9 mouse cellular contexts compared by ENCODE assay signal in the genomic region with DNA sequence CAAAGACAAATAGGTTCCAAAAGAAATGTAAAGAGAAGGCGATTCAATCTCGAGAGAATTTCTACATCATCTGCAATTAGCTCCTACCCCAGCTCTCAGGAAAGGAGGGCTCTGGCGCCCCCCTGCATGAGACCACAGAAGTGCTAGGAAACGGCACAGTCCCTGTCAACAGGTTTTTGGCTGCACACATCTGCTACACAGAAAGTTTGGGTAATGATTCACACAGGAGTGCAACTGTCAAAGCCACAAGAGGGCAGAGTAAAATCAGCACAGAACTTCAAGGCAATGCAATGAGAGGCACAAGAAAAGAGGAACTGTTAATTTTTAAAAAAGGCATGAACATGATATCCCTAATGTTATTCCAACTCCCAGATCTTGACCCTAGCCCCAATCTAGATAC. TPM values are rescaled to one million over a fixed set of nuclear protein-coding genes. Genes with fewer than 3 reads are reported as not detected.
A peak's percentile ranks its signal among the peaks of the same experiment; 100 is the strongest.
DNase-seq lines count a peak whose midpoint lies in the region; TF ChIP-seq lines count a peak whose summit lies in the region.
"Had no signal": no experiment of that assay in that cellular context is flagged by ENCODE, and none has a peak within 500 bp of the region (broad histone marks: within the 10 kb centered on the region; RNA-seq: fewer than 3 reads in every experiment).

No protein-coding gene starts in this region.

- H3K36me3 ChIP-seq in MEL (ENCODE audit: control insufficient read depth in 1 of 2, insufficient read depth in 2 of 2, low read length in 2 of 2) = peaks cover 18 to 38% of the 10 kb centered on the region in 2 experiments
- H3K36me3 ChIP-seq in heart, embryonic 10.5 days = peaks cover 42% of the 10 kb centered on the region

- peak in 1 of 2 experiments; percentile 45; a peak in 1 of 4 replicates for TF ChIP-seq EP300 in MEL (IDR thresholded peaks at IDR 0.05; ENCODE audit: low read depth in 1 of 2, low read length in 2 of 2)

- TF ChIP-seq POLR2A in MEL (IDR thresholded peaks at IDR 0.05; ENCODE audit: control insufficient read depth in 1 of 2, insufficient read depth in 1 of 2, low read depth in 1 of 2, low read length in 2 of 2, poor library complexity in 1 of 2) = no peak

- DNase-seq in cerebellum, postnatal 25 days = peak; percentile 34 to 59
- no peak for DNase-seq in cerebellum, adult 11 months
- DNase-seq in left cerebral cortex, postnatal 4 days = peak; percentile 30
- DNase-seq in left cerebral cortex, adult 8-10 months (ENCODE audit: low spot score in 2 of 2) = no peak
- peak; percentile 82 for DNase-seq in MEL (ENCODE audit: low read depth, low spot score)
- peak; percentile 70 for DNase-seq in heart, embryonic 10.5 days (ENCODE audit: low spot score)
- peak; percentile 23 to 28 for DNase-seq in lung, postnatal 4 days
- DNase-seq in ovary, postnatal 10 days (ENCODE audit: low spot score) = no peak

- 62% methylated on average over 4 of the region's 4 CpGs for WGBS in heart, embryonic 10.5 days

- peak; percentile 23 for TF ChIP-seq RAD21 in MEL (IDR thresholded peaks at IDR 0.05; ENCODE audit: low read depth, low read length)

- no peak overlapping the region for H3K27ac ChIP-seq in MEL (ENCODE audit: control insufficient read depth, low read depth, low read length)
- no peak overlapping the region for H3K27ac ChIP-seq in heart, embryonic 10.5 days

- intact Hi-C loops in left cerebral cortex, postnatal 4 days (cut with DNase I) = no loop called here

- no peak overlapping the region for H3K4me3 ChIP-seq in MEL (ENCODE audit: control insufficient read depth in 1 of 2, insufficient read depth in 1 of 2, low read depth in 2 of 2, low read length in 2 of 2)
- H3K4me3 ChIP-seq in heart, embryonic 10.5 days = no peak overlapping the region
- H3K4me3 ChIP-seq: megakaryocyte, embryonic 14.5 days had no signal

- no peaks in the 10 kb centered on the region for H3K9me3 ChIP-seq in MEL (replicated peaks; ENCODE audit: insufficient read depth, low read length)
- H3K9me3 ChIP-seq in heart, embryonic 10.5 days = no peaks in the 10 kb centered on the region
- H3K9me3 ChIP-seq: megakaryocyte, embryonic 14.5 days had no signal

- H3K79me2 ChIP-seq in MEL (ENCODE audit: control insufficient read depth, insufficient read depth, low read length, poor library complexity) = peaks cover 20% of the 10 kb centered on the region

- no peaks in the 10 kb centered on the region for H3K27me3 ChIP-seq in MEL (ENCODE audit: control insufficient read depth in 1 of 2, insufficient read depth in 2 of 2, low read length in 2 of 2)
- no peaks in the 10 kb centered on the region for H3K27me3 ChIP-seq in heart, embryonic 10.5 days (ENCODE audit: insufficient read depth, poor library complexity, severe bottlenecking)
- H3K27me3 ChIP-seq: megakaryocyte, embryonic 14.5 days had no signal

- TF ChIP-seq CTCF in MEL (IDR thresholded peaks at IDR 0.05 in 2 of 3, conservative IDR thresholded peaks at IDR 0.05 in 1 of 3; ENCODE audit: control insufficient read depth in 1 of 3, insufficient read depth in 1 of 3, low read depth in 2 of 3, low read length in 3 of 3, poor library complexity in 1 of 3, severe bottlenecking in 1 of 3) = peak; percentile 29 to 65 (median 34); a peak in 5 of 6 replicates

- H3K4me1 ChIP-seq in MEL (ENCODE audit: control insufficient read depth in 1 of 2, insufficient read depth in 2 of 2, low read length in 2 of 2) = peaks cover 14 to 29% of the 10 kb centered on the region in 2 experiments
- H3K4me1 ChIP-seq in heart, embryonic 10.5 days = peaks cover 20% of the 10 kb centered on the region

- H3K9ac ChIP-seq in MEL (ENCODE audit: control insufficient read depth, low read depth, low read length, poor library complexity, severe bottlenecking) = no peak overlapping the region

TF ChIP-seq in MEL, 35 proteins besides CTCF, POLR2A, EP300 and RAD21:
- TF ChIP-seq MAX (IDR thresholded peaks at IDR 0.05; ENCODE audit: low read length) (0 out of 2 replicates have a peak, but pooled peaks have one; percentile 9), MYC (IDR thresholded peaks at IDR 0.05; ENCODE audit: low read depth, low read length) (0 out of 2 replicates have a peak, but pooled peaks have one; percentile 31), ETS1 (IDR thresholded peaks at IDR 0.05; ENCODE audit: low read depth, low read length) (no peak), ZNF384 (IDR thresholded peaks at IDR 0.05; ENCODE audit: low read depth, low read length) (peak; percentile 68), SIN3A (IDR thresholded peaks at IDR 0.05; ENCODE audit: low read length) (peak; percentile 47), SMC3 (IDR thresholded peaks at IDR 0.05; ENCODE audit: low read depth, low read length) (peak; percentile 43), TAL1 (IDR thresholded peaks at IDR 0.05; ENCODE audit: low read length) (no peak), CHD1 (IDR thresholded peaks at IDR 0.05; ENCODE audit: low read depth, low read length) (no peak), GABPA (IDR thresholded peaks at IDR 0.05; ENCODE audit: low read depth, low read length) (no peak), HCFC1 (IDR thresholded peaks at IDR 0.05; ENCODE audit: low read depth, low read length) (peak; percentile 30; the same call in 1 of the 2 replicates), MAZ (IDR thresholded peaks at IDR 0.05; ENCODE audit: low read depth, low read length) (no peak; the same call in 1 of the 2 replicates), RCOR1 (IDR thresholded peaks at IDR 0.05; ENCODE audit: low read depth, low read length) (peak; percentile 37; the same call in 1 of the 2 replicates)
TF ChIP-seq in MEL: peak in this region for 7.

RNA-seq across cellular contexts. Expression of gene Psmb7, which starts 27.8 kb away (rescaled TPM):
- 100 to 1,000 TPM; 231 to 253 TPM for total RNA-seq in left cerebral cortex, postnatal 4 days (2021)
- total RNA-seq in left cerebral cortex, adult 8-10 months (2022) = 100 to 1,000 TPM; 199 to 208 (median 202) TPM
- 367 and 433 TPM in 2 replicates for total RNA-seq in MEL (2012; rRNA removed)
- polyA plus RNA-seq in MEL (2012; ENCODE audit: insufficient read depth in 1 of 2, insufficient read length in 2 of 2, low read depth in 1 of 2, low replicate concordance in 2 of 2, missing spikeins in 1 of 2) = 100 to 1,000 TPM in 1 of 2 experiments, not detected in 1; 337 TPM
- polyA plus RNA-seq in heart, embryonic 10.5 days (2016; fragmentation: Nextera tagmentation; extraction: Ambion mirVana) = 262 and 309 TPM in 2 replicates

Comparison
In these comparisons a context has a peak if more than half of its experiments do, and no peak if none do; other contexts are left out.
1. DNase-seq: peak in cerebellum, postnatal 25 days (2 of 2), left cerebral cortex, postnatal 4 days (single experiment), MEL (single experiment), heart, embryonic 10.5 days (single experiment) and lung, postnatal 4 days (2 of 2); none in cerebellum, adult 11 months (single experiment), left cerebral cortex, adult 8-10 months (0 of 2) and ovary, postnatal 10 days (single experiment).